Mouse (Mus musculus): ENCODE data around the gene Rsph1.

Gene Rsph1

GRCm38 (mm10) chr17:31258310-31258865, 18.8 kb downstream of the Rsph1 start:
- in situ Hi-C loops (cut with MboI, MseI): no loop called here

GRCm38 (mm10) chr17:31257898-31258297, 19.3 kb downstream of the Rsph1 start:
- in situ Hi-C loops (cut with MboI, MseI): no loop called here

- in situ Hi-C loops (cut with MboI, MseI): no loop called here
Measured at GRCm38 (mm10) chr17:31257149-31257548, 20.0 kb downstream of the Rsph1 start.

- in situ Hi-C loops (cut with MboI, MseI): no loop called here
Measured at GRCm38 (mm10) chr17:31254463-31254931, 22.7 kb downstream of the Rsph1 start.

GRCm38 (mm10) chr17:31253951-31254350, 23.2 kb downstream of the Rsph1 start:
- in situ Hi-C loops (cut with MboI, MseI): no loop called here

- in situ Hi-C loops (cut with MboI, MseI): no loop called here
Measured at GRCm38 (mm10) chr17:31247144-31247543, 30.0 kb downstream of the Rsph1 start.

- in situ Hi-C loops (cut with MboI, MseI): no loop called here
Measured at GRCm38 (mm10) chr17:31245321-31245720, 31.9 kb downstream of the Rsph1 start.

- in situ Hi-C loops (cut with MboI, MseI): no loop called here
Measured at GRCm38 (mm10) chr17:31242764-31243163, 34.4 kb downstream of the Rsph1 start.

GRCm38 (mm10) chr17:31241156-31241555, 36.0 kb downstream of the Rsph1 start:
- in situ Hi-C loops (cut with MboI, MseI): no loop called here

- in situ Hi-C loops (cut with MboI, MseI): no loop called here
Measured at GRCm38 (mm10) chr17:31238234-31239020, 38.8 kb downstream of the Rsph1 start.

- in situ Hi-C loops (cut with MboI, MseI): no loop called here
Measured at GRCm38 (mm10) chr17:31235915-31236314, 41.3 kb downstream of the Rsph1 start.

- in situ Hi-C loops (cut with MboI, MseI): no loop called here
Measured at GRCm38 (mm10) chr17:31232251-31233010, 44.8 kb downstream of the Rsph1 start.

GRCm38 (mm10) chr17:31231780-31232179, 45.4 kb downstream of the Rsph1 start:
- in situ Hi-C loops (cut with MboI, MseI): no loop called here

- in situ Hi-C loops (cut with MboI, MseI): no loop called here
Measured at GRCm38 (mm10) chr17:31226931-31227330, 50.3 kb downstream of the Rsph1 start.

- in situ Hi-C loops (cut with MboI, MseI): no loop called here
Measured at GRCm38 (mm10) chr17:31226368-31226767, 50.8 kb downstream of the Rsph1 start.

GRCm38 (mm10) chr17:31224591-31224990, 52.6 kb downstream of the Rsph1 start:
- in situ Hi-C loops (cut with MboI, MseI): no loop called here

- in situ Hi-C loops (cut with MboI, MseI): no loop called here
Measured at GRCm38 (mm10) chr17:31223835-31224234, 53.3 kb downstream of the Rsph1 start.

GRCm38 (mm10) chr17:31222810-31223310, 54.3 kb downstream of the Rsph1 start:
- in situ Hi-C loops (cut with MboI, MseI): no loop called here

- in situ Hi-C loops (cut with MboI, MseI): loop anchor here (10.0 kb wide), 1 partner anchor 618 kb away; no protein-coding TSS in a partner anchor
Measured at GRCm38 (mm10) chr17:31216068-31216955, 60.9 kb downstream of the Rsph1 start.

GRCm38 (mm10) chr17:31211881-31212280, 65.3 kb downstream of the Rsph1 start:
- in situ Hi-C loops (cut with MboI, MseI): loop anchor here (10.0 kb wide), 1 partner anchor 623 kb away; no protein-coding TSS in a partner anchor

GRCm38 (mm10) chr17:31210299-31210698, 66.9 kb downstream of the Rsph1 start:
- in situ Hi-C loops (cut with MboI, MseI): loop anchor here (10.0 kb wide), 1 partner anchor 625 kb away; no protein-coding TSS in a partner anchor

Data from T-helper 2 cell (primary cell).